Mouse (Mus musculus): ENCODE results near the gene Tha1.

Gene Tha1

GRCm38 (mm10) chr11:117828149-117828887 is 45.0 kb downstream of the Tha1 start:
- CTCF ChIA-PET: interaction anchor here in 3 of 4 experiments (0.5 to 2.0 kb wide), 4 partner anchors 32 to 51 kb away, joined by 3 to 10 read pairs (median 4); no protein-coding TSS in a partner anchor

GRCm38 (mm10) chr11:117827386-117827785 is 45.9 kb downstream of the Tha1 start:
- ChIA-PET CTCF (interaction anchor here in 2 of 4 experiments (0.5 to 2.0 kb wide), 5 partner anchors 36 to 351 kb away, joined by 3 to 10 read pairs (median 3); no protein-coding TSS in a partner anchor), POLR2A (interaction anchor here in 3 of 4 experiments (0.5 to 2.3 kb wide), 15 partner anchors 9 to 918 kb away, joined by 3 to 7 read pairs (median 4); partner anchors contain the start of genes Birc5 (in 1 of the 3), Gm20708 (in 1 of the 3) and Syngr2 (in 1 of the 3))

More at GRCm38 (mm10) chr11:117828149-117828887, 45.0 kb downstream of the Tha1 start:
- POLR2A ChIA-PET: interaction anchor here in 3 of 4 experiments (0.5 to 2.3 kb wide), 11 partner anchors 10 to 141 kb away, joined by 3 to 8 read pairs (median 4); partner anchors contain the start of genes Birc5 (in 1 of the 3), Gm20708 (in 1 of the 3) and Syngr2 (in 1 of the 3)

- ChIA-PET POLR2A (interaction anchor here in 3 of 4 experiments (0.6 to 2.9 kb wide), 19 partner anchors 8 to 137 kb away, joined by 3 to 18 read pairs (median 4); partner anchors contain the start of genes Birc5 (in 2 of the 3) and 6030468B19Rik (in 1 of the 3)), CTCF (interaction anchor here in 2 of 4 experiments (0.7 to 1.3 kb wide), 2 partner anchors 52 to 379 kb away, joined by 3 read pairs; no protein-coding TSS in a partner anchor)
These were observed 46.4 kb downstream of the Tha1 start for GRCm38 (mm10) chr11:117826916-117827315.

GRCm38 (mm10) chr11:117826164-117826563 is 47.1 kb downstream of the Tha1 start:
- POLR2A ChIA-PET: interaction anchor here (0.7 to 3.1 kb wide), 43 partner anchors 9 to 546 kb away, joined by 3 to 18 read pairs (median 4); partner anchors contain the start of genes Gm20708 (in 3 of the 4), Syngr2 (in 3 of the 4), Birc5 (in 2 of the 4) and Tnrc6c (in 2 of the 4)
- CTCF ChIA-PET: interaction anchor here (0.5 to 4.2 kb wide), 25 partner anchors 10 to 1254 kb away, joined by 3 to 31 read pairs (median 3); partner anchors contain the start of genes Gm20708 (in 1 of the 4) and Syngr2 (in 1 of the 4)

- ChIA-PET CTCF (interaction anchor here (0.5 to 4.2 kb wide), 47 partner anchors 9 to 1254 kb away, joined by 3 to 31 read pairs (median 4); partner anchors contain the start of genes Tmc6 (in 2 of the 4), Tmc8 (in 2 of the 4), Gm20708 (in 1 of the 4) and Syngr2 (in 1 of the 4)), POLR2A (interaction anchor here (0.6 to 3.1 kb wide), 51 partner anchors 9 to 545 kb away, joined by 3 to 18 read pairs (median 4); partner anchors contain the start of genes Gm20708 (in 3 of the 4), Syngr2 (in 3 of the 4), 6030468B19Rik (in 2 of the 4) and Birc5 (in 2 of the 4))
These were observed 47.8 kb downstream of the Tha1 start, which contains the start of the genes Afmid and Tk1 for GRCm38 (mm10) chr11:117825333-117826101. TSS of gene Afmid (plus strand) at chr11:117825924. TSS of gene Tk1 (minus strand) at chr11:117826092.

- ChIA-PET CTCF (interaction anchor here (0.5 to 4.2 kb wide), 50 partner anchors 8 to 440 kb away, joined by 3 to 31 read pairs (median 4); partner anchors contain the start of genes Gm20708 (in 2 of the 4), Syngr2 (in 2 of the 4), Tmc6 (in 2 of the 4) and Tmc8 (in 2 of the 4)), POLR2A (interaction anchor here (0.5 to 3.1 kb wide), 36 partner anchors 8 to 712 kb away, joined by 3 to 18 read pairs (median 4); partner anchors contain the start of genes Gm20708 (in 2 of the 4), Syngr2 (in 2 of the 4), Tnrc6c (in 2 of the 4) and Birc5 (in 1 of the 4))
These were observed 49.0 kb downstream of the Tha1 start for GRCm38 (mm10) chr11:117824060-117824969.

GRCm38 (mm10) chr11:117823411-117823810 is 49.9 kb downstream of the Tha1 start:
- POLR2A ChIA-PET: interaction anchor here in 2 of 4 experiments (0.6 to 3.1 kb wide), 7 partner anchors 9 to 424 kb away, joined by 3 to 17 read pairs (median 4); no protein-coding TSS in a partner anchor
- CTCF ChIA-PET: interaction anchor here in 3 of 4 experiments (0.6 to 4.2 kb wide), 5 partner anchors 9 to 246 kb away, joined by 3 to 31 read pairs (median 8); partner anchors contain the start of genes Gm20708 (in 2 of the 3) and Syngr2 (in 2 of the 3)

- ChIA-PET POLR2A (interaction anchor here in 2 of 4 experiments (0.6 to 1.5 kb wide), 4 partner anchors 9 to 411 kb away, joined by 3 to 6 read pairs (median 4); no protein-coding TSS in a partner anchor), CTCF (interaction anchor here in 2 of 4 experiments (0.6 to 4.2 kb wide), 3 partner anchors 9 to 245 kb away, joined by 3 to 31 read pairs (median 8); no protein-coding TSS in a partner anchor)
These were observed 50.5 kb downstream of the Tha1 start for GRCm38 (mm10) chr11:117822728-117823241.

- ChIA-PET CTCF (interaction anchor here in 2 of 4 experiments (0.7 to 1.1 kb wide), 2 partner anchors 13 to 32 kb away, joined by 3 read pairs; no protein-coding TSS in a partner anchor), POLR2A (interaction anchor here in 2 of 4 experiments (1.0 to 5.0 kb wide), 5 partner anchors 10 to 83 kb away, joined by 3 to 24 read pairs (median 4); partner anchors contain the start of genes Gm20708 (in 1 of the 2) and Syngr2 (in 1 of the 2))
These were observed 51.4 kb downstream of the Tha1 start for GRCm38 (mm10) chr11:117821868-117822267.

GRCm38 (mm10) chr11:117820173-117820572 is 53.1 kb downstream of the Tha1 start:
- ChIA-PET CTCF (interaction anchor here in 2 of 4 experiments (1.0 to 4.0 kb wide), 3 partner anchors 11 to 15 kb away, joined by 3 to 17 read pairs (median 4); partner anchors contain the start of genes Gm20708 (in 1 of the 2) and Syngr2 (in 1 of the 2)), POLR2A (interaction anchor here (0.6 to 5.0 kb wide), 11 partner anchors 10 to 479 kb away, joined by 3 to 24 read pairs (median 5); partner anchors contain the start of genes Gm20708 (in 3 of the 4) and Syngr2 (in 3 of the 4))

GRCm38 (mm10) chr11:117819095-117819494 is 54.2 kb downstream of the Tha1 start:
- CTCF ChIA-PET: interaction anchor here in 2 of 4 experiments (1.2 to 4.0 kb wide), 3 partner anchors 13 to 29 kb away, joined by 3 to 17 read pairs (median 3); no protein-coding TSS in a partner anchor
- POLR2A ChIA-PET: interaction anchor here in 3 of 4 experiments (0.9 to 5.0 kb wide), 16 partner anchors 8 to 55 kb away, joined by 3 to 24 read pairs (median 4); partner anchors contain the start of genes Gm20708 (in 3 of the 3) and Syngr2 (in 3 of the 3)
